Mouse (Mus musculus): Measurements from ENCODE around the gene Nrxn2. TPM values are rescaled to one million over a fixed set of nuclear protein-coding genes. Genes with fewer than 3 reads are reported as not detected.

Gene Nrxn2
- polyA plus RNA-seq, 1 experiment from 2014 or later = 5.0 TPM

- Histone ChIP-seq H3K4me1 (ENCODE audit: control insufficient read depth, insufficient read depth, low read length) (peaks cover 6% of the 10 kb centered on the region; the same call in 1 of the 2 replicates), H3K36me3 (replicated peaks; ENCODE audit: control insufficient read depth, insufficient read depth, low read depth, low read length) (no peaks in the 10 kb centered on the region), H3K9ac (replicated peaks; ENCODE audit: low read length) (no peak overlapping the region), H3K9me3 (replicated peaks; ENCODE audit: control insufficient read depth, low read length) (no peaks in the 10 kb centered on the region), H3K27me3 (ENCODE audit: control insufficient read depth, insufficient read depth, low read length) (peaks cover 68% of the 10 kb centered on the region), H3K4me2 (ENCODE audit: low read depth, low read length) (no peak overlapping the region; the same call in 1 of the 2 replicates), H3K27ac (replicated peaks; ENCODE audit: low read depth, low read length) (no peak overlapping the region), H3K4me3 (ENCODE audit: low read depth, low read length) (no peak overlapping the region)
- DNase-seq (ENCODE audit: low spot score) (no peak), ATAC-seq (replicated peaks; ENCODE audit: insufficient number of reproducible peaks, low FRiP score, low TSS enrichment, low read depth) (no peak)
- WGBS = 8% methylated on average over 6 of the region's 6 CpGs
Observed at GRCm38 (mm10) chr19:6496462-6497149, 78.1 kb downstream of the Nrxn2 start.

- no peaks in the 10 kb centered on the region for H3K9me3 ChIP-seq (replicated peaks; ENCODE audit: control insufficient read depth, low read length)
- H3K36me3 ChIP-seq (replicated peaks; ENCODE audit: control insufficient read depth, insufficient read depth, low read depth, low read length) = no peaks in the 10 kb centered on the region
- H3K9ac ChIP-seq (replicated peaks; ENCODE audit: low read length) = peak overlapping the region; percentile 41
- H3K27me3 ChIP-seq (ENCODE audit: control insufficient read depth, insufficient read depth, low read length) = peaks cover 73% of the 10 kb centered on the region
- H3K4me3 ChIP-seq (ENCODE audit: low read depth, low read length) = peak overlapping the region; percentile 53
- no peak overlapping the region for H3K27ac ChIP-seq (replicated peaks; ENCODE audit: low read depth, low read length)
- peaks cover 6% of the 10 kb centered on the region for H3K4me1 ChIP-seq (ENCODE audit: control insufficient read depth, insufficient read depth, low read length)
- 2% methylated on average over 12 of the region's 39 CpGs for WGBS
- DNase-seq (ENCODE audit: low spot score) (peak; percentile 62), ATAC-seq (replicated peaks; ENCODE audit: insufficient number of reproducible peaks, low FRiP score, low TSS enrichment, low read depth) (0 out of 2 replicates have a peak, but pooled peaks have one; percentile 33)
- H3K4me2 ChIP-seq (ENCODE audit: low read depth, low read length) = peak overlapping the region; percentile 95
Observed at GRCm38 (mm10) chr19:6497150-6497801, 78.7 kb downstream of the Nrxn2 start.

GRCm38 (mm10) chr19:6497803-6498202 is 79.3 kb downstream of the Nrxn2 start:
- peaks cover 71% of the 10 kb centered on the region for H3K27me3 ChIP-seq (ENCODE audit: control insufficient read depth, insufficient read depth, low read length)

GRCm38 (mm10) chr19:6498350-6499131 is 80.0 kb downstream of the Nrxn2 start:
- WGBS = 4% methylated on average over 31 of the region's 38 CpGs
- H3K27ac ChIP-seq (replicated peaks; ENCODE audit: low read depth, low read length) = no peak overlapping the region
- peaks cover 6% of the 10 kb centered on the region for H3K4me1 ChIP-seq (ENCODE audit: control insufficient read depth, insufficient read depth, low read length)
- H3K36me3 ChIP-seq (replicated peaks; ENCODE audit: control insufficient read depth, insufficient read depth, low read depth, low read length) = no peaks in the 10 kb centered on the region
- H3K9ac ChIP-seq (replicated peaks; ENCODE audit: low read length) = peak overlapping the region; percentile 68
- peaks cover 71% of the 10 kb centered on the region for H3K27me3 ChIP-seq (ENCODE audit: control insufficient read depth, insufficient read depth, low read length)
- DNase-seq (ENCODE audit: low spot score) = no peak
- peak overlapping the region; percentile 95 for H3K4me2 ChIP-seq (ENCODE audit: low read depth, low read length)
- no peaks in the 10 kb centered on the region for H3K9me3 ChIP-seq (replicated peaks; ENCODE audit: control insufficient read depth, low read length)
- no peak for ATAC-seq (replicated peaks; ENCODE audit: insufficient number of reproducible peaks, low FRiP score, low TSS enrichment, low read depth)
- peak overlapping the region; percentile 53 for H3K4me3 ChIP-seq (ENCODE audit: low read depth, low read length)

More at GRCm38 (mm10) chr19:6497803-6498202, 79.3 kb downstream of the Nrxn2 start:
- ATAC-seq (replicated peaks; ENCODE audit: insufficient number of reproducible peaks, low FRiP score, low TSS enrichment, low read depth) (no peak), DNase-seq (ENCODE audit: low spot score) (no peak)
- Histone ChIP-seq H3K9me3 (replicated peaks; ENCODE audit: control insufficient read depth, low read length) (no peaks in the 10 kb centered on the region), H3K36me3 (replicated peaks; ENCODE audit: control insufficient read depth, insufficient read depth, low read depth, low read length) (no peaks in the 10 kb centered on the region), H3K4me2 (ENCODE audit: low read depth, low read length) (peak overlapping the region; percentile 95), H3K4me3 (ENCODE audit: low read depth, low read length) (peak overlapping the region; percentile 53), H3K27ac (replicated peaks; ENCODE audit: low read depth, low read length) (no peak overlapping the region), H3K9ac (replicated peaks; ENCODE audit: low read length) (peak overlapping the region; percentile 68), H3K4me1 (ENCODE audit: control insufficient read depth, insufficient read depth, low read length) (peaks cover 6% of the 10 kb centered on the region)
- WGBS = under 1% methylated on average over 39 of the region's 39 CpGs

- H3K4me2 ChIP-seq (ENCODE audit: low read depth, low read length) = no peak overlapping the region
- WGBS = 47% methylated on average over 6 of the region's 6 CpGs
- ATAC-seq (replicated peaks; ENCODE audit: insufficient number of reproducible peaks, low FRiP score, low TSS enrichment, low read depth) (no peak), DNase-seq (ENCODE audit: low spot score) (no peak)
- no peaks in the 10 kb centered on the region for H3K9me3 ChIP-seq (replicated peaks; ENCODE audit: control insufficient read depth, low read length)
- H3K9ac ChIP-seq (replicated peaks; ENCODE audit: low read length) = no peak overlapping the region
- peaks cover 72% of the 10 kb centered on the region for H3K27me3 ChIP-seq (ENCODE audit: control insufficient read depth, insufficient read depth, low read length)
- H3K4me3 ChIP-seq (ENCODE audit: low read depth, low read length) = no peak overlapping the region
- no peak overlapping the region for H3K27ac ChIP-seq (replicated peaks; ENCODE audit: low read depth, low read length)
- peaks cover 6% of the 10 kb centered on the region for H3K4me1 ChIP-seq (ENCODE audit: control insufficient read depth, insufficient read depth, low read length)
- no peaks in the 10 kb centered on the region for H3K36me3 ChIP-seq (replicated peaks; ENCODE audit: control insufficient read depth, insufficient read depth, low read depth, low read length)
Observed at GRCm38 (mm10) chr19:6499860-6500635, 81.5 kb downstream of the Nrxn2 start.

DNA sequence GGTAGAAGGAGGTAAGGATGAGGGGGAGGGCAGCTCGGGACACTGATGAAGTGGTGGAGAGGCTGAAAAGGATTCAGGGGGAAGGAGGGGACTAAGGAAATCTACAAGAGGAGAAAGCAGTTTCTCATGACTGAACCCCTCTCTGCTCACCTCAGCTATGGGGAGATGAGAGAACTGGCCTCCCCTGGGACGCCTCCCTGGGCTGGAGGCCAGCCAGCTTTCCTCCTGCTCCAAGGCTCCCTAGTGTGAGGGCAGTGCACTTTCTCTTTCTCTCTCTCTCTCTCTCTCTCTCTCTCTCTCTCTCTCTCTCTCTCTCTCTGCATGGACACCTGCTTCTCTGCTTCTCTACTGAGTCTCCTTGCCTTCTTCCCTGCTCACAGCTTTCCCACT is 82.1 kb downstream of the Nrxn2 start:
- Histone ChIP-seq H3K4me3 (ENCODE audit: low read depth, low read length) (no peak overlapping the region), H3K9ac (replicated peaks; ENCODE audit: low read length) (no peak overlapping the region), H3K4me1 (ENCODE audit: control insufficient read depth, insufficient read depth, low read length) (peaks cover 6% of the 10 kb centered on the region), H3K9me3 (replicated peaks; ENCODE audit: control insufficient read depth, low read length) (no peaks in the 10 kb centered on the region), H3K27ac (replicated peaks; ENCODE audit: low read depth, low read length) (no peak overlapping the region), H3K36me3 (replicated peaks; ENCODE audit: control insufficient read depth, insufficient read depth, low read depth, low read length) (no peaks in the 10 kb centered on the region), H3K27me3 (ENCODE audit: control insufficient read depth, insufficient read depth, low read length) (peaks cover 66% of the 10 kb centered on the region), H3K4me2 (ENCODE audit: low read depth, low read length) (no peak overlapping the region)
- no peak for DNase-seq (ENCODE audit: low spot score)
- no peak for ATAC-seq (replicated peaks; ENCODE audit: insufficient number of reproducible peaks, low FRiP score, low TSS enrichment, low read depth)
- WGBS = 67% methylated on average over 1 of the region's 2 CpGs

GRCm38 (mm10) chr19:6502035-6502541 is 83.6 kb downstream of the Nrxn2 start:
- Histone ChIP-seq H3K27me3 (ENCODE audit: control insufficient read depth, insufficient read depth, low read length) (peaks cover 54% of the 10 kb centered on the region), H3K27ac (replicated peaks; ENCODE audit: low read depth, low read length) (no peak overlapping the region), H3K4me1 (ENCODE audit: control insufficient read depth, insufficient read depth, low read length) (peaks cover 6% of the 10 kb centered on the region), H3K4me3 (ENCODE audit: low read depth, low read length) (peak overlapping the region; percentile 33), H3K4me2 (ENCODE audit: low read depth, low read length) (peak overlapping the region; percentile 72), H3K36me3 (replicated peaks; ENCODE audit: control insufficient read depth, insufficient read depth, low read depth, low read length) (no peaks in the 10 kb centered on the region), H3K9me3 (replicated peaks; ENCODE audit: control insufficient read depth, low read length) (no peaks in the 10 kb centered on the region), H3K9ac (replicated peaks; ENCODE audit: low read length) (peak overlapping the region; percentile 32)
- under 1% methylated on average over 25 of the region's 25 CpGs for WGBS
- ATAC-seq (replicated peaks; ENCODE audit: insufficient number of reproducible peaks, low FRiP score, low TSS enrichment, low read depth) (0 out of 2 replicates have a peak, but pooled peaks have one; percentile 16), DNase-seq (ENCODE audit: low spot score) (peak; percentile 51)

Data from embryonic facial prominence, embryonic 11.5 days (tissue).